Mouse (Mus musculus): ENCODE measurements around the gene Sdc1.

Gene Sdc1

GRCm38 (mm10) chr12:8824995-8825703, 54.0 kb downstream of the Sdc1 start:
- Histone ChIP-seq H3K9me3 (ENCODE audit: low read length) (no peaks in the 10 kb centered on the region), H3K27me3 (ENCODE audit: insufficient read depth, low read length) (no peaks in the 10 kb centered on the region), H3K36me3 (ENCODE audit: insufficient read depth, low read length) (no peaks in the 10 kb centered on the region), H3K4me3 (replicated peaks; ENCODE audit: low read length) (no peak overlapping the region), H3K4me1 (replicated peaks; ENCODE audit: low read depth, low read length) (no peaks in the 10 kb centered on the region)
- TF ChIP-seq CTCF (conservative IDR thresholded peaks at IDR 0.05; ENCODE audit: low read length) (no peak), POU5F1 (IDR thresholded peaks at IDR 0.05; ENCODE audit: borderline replicate concordance, low read length) (no peak), NANOG (IDR thresholded peaks at IDR 0.05; ENCODE audit: borderline replicate concordance, low read length) (no peak)

GRCm38 (mm10) chr12:8827014-8827715, 56.0 kb downstream of the Sdc1 start:
- TF ChIP-seq POU5F1 (IDR thresholded peaks at IDR 0.05; ENCODE audit: borderline replicate concordance, low read length): no peak
- no peak for TF ChIP-seq NANOG (IDR thresholded peaks at IDR 0.05; ENCODE audit: borderline replicate concordance, low read length)
- no peak for TF ChIP-seq CTCF (conservative IDR thresholded peaks at IDR 0.05; ENCODE audit: low read length)

GRCm38 (mm10) chr12:8829032-8829660, 58.0 kb downstream of the Sdc1 start:
- H3K27me3 ChIP-seq (ENCODE audit: insufficient read depth, low read length): no peaks in the 10 kb centered on the region
- H3K4me1 ChIP-seq (replicated peaks; ENCODE audit: low read depth, low read length): no peaks in the 10 kb centered on the region
- TF ChIP-seq NANOG (IDR thresholded peaks at IDR 0.05; ENCODE audit: borderline replicate concordance, low read length): no peak
- no peaks in the 10 kb centered on the region for H3K36me3 ChIP-seq (ENCODE audit: insufficient read depth, low read length)
- H3K9me3 ChIP-seq (ENCODE audit: low read length): no peaks in the 10 kb centered on the region
- H3K4me3 ChIP-seq (replicated peaks; ENCODE audit: low read length): no peak overlapping the region

More at GRCm38 (mm10) chr12:8827014-8827715, 56.0 kb downstream of the Sdc1 start:
- Histone ChIP-seq H3K4me1 (replicated peaks; ENCODE audit: low read depth, low read length) (no peaks in the 10 kb centered on the region), H3K9me3 (ENCODE audit: low read length) (no peaks in the 10 kb centered on the region), H3K36me3 (ENCODE audit: insufficient read depth, low read length) (no peaks in the 10 kb centered on the region), H3K4me3 (replicated peaks; ENCODE audit: low read length) (no peak overlapping the region), H3K27me3 (ENCODE audit: insufficient read depth, low read length) (no peaks in the 10 kb centered on the region)

DNA sequence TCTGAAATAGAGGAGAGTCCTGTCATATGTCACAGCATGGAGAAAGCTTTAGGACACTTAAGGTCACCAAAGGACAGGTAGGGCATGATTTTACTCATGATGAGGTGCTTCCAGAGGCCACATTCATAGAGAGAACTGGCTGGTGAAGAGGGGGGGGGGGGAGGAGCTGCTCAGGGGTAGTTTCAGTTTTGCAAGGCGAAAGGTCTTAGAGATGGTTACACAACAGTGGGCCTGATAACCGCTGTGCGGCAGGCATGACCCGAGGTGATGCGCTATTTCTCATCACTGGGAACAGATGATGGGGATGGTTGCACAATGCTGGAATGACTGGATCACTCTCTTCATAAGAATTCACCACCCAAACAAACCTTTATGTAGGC, 58.5 kb downstream of the Sdc1 start:
- H3K36me3 ChIP-seq (ENCODE audit: insufficient read depth, low read length): no peaks in the 10 kb centered on the region
- no peaks in the 10 kb centered on the region for H3K9me3 ChIP-seq (ENCODE audit: low read length)
- TF ChIP-seq NANOG (IDR thresholded peaks at IDR 0.05; ENCODE audit: borderline replicate concordance, low read length) (no peak), CTCF (conservative IDR thresholded peaks at IDR 0.05; ENCODE audit: low read length) (no peak), POU5F1 (IDR thresholded peaks at IDR 0.05; ENCODE audit: borderline replicate concordance, low read length) (no peak)
- no peaks in the 10 kb centered on the region for H3K27me3 ChIP-seq (ENCODE audit: insufficient read depth, low read length)
- no peaks in the 10 kb centered on the region for H3K4me1 ChIP-seq (replicated peaks; ENCODE audit: low read depth, low read length)
- no peak overlapping the region for H3K4me3 ChIP-seq (replicated peaks; ENCODE audit: low read length)

DNA sequence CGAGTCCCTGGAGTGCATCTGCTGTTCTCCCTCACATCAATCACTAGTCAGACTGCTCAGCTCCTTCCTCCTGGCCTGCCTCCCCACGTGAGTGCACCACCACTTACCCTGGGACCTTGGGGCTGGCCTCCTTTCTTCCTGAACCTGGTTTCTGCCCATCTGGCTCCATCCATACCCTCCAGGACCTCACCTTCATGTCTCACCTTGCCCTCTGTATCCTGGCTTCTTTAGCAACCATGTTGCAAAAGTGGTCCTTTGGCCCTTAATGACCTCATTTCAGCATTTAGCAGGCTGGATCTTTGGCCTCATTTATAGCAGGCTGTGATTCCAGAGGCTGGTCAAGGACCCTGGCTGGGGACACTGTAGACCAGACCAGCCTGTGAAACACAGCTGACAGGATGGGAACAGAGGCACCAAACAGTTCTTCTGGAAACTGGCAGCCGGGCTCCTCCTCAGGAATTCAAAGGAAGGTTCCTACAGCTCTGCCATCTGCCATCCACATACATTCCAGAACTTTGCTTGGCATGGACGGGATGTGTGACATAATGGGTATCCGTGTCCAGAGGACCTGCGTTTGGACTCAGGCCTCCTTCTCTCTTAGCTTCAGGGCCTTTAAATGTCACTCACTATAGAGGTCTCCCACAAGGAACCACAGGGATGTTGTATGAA, 60.0 kb downstream of the Sdc1 start:
- no peak overlapping the region for H3K4me3 ChIP-seq (replicated peaks; ENCODE audit: low read length)
- no peaks in the 10 kb centered on the region for H3K4me1 ChIP-seq (replicated peaks; ENCODE audit: low read depth, low read length)
- H3K27me3 ChIP-seq (ENCODE audit: insufficient read depth, low read length): no peaks in the 10 kb centered on the region
- TF ChIP-seq CTCF (conservative IDR thresholded peaks at IDR 0.05; ENCODE audit: low read length): no peak
- TF ChIP-seq POU5F1 (IDR thresholded peaks at IDR 0.05; ENCODE audit: borderline replicate concordance, low read length): no peak
- no peak for TF ChIP-seq NANOG (IDR thresholded peaks at IDR 0.05; ENCODE audit: borderline replicate concordance, low read length)
- no peaks in the 10 kb centered on the region for H3K36me3 ChIP-seq (ENCODE audit: insufficient read depth, low read length)
- no peaks in the 10 kb centered on the region for H3K9me3 ChIP-seq (ENCODE audit: low read length)

GRCm38 (mm10) chr12:8831710-8832109, 60.6 kb downstream of the Sdc1 start:
- Histone ChIP-seq H3K4me3 (replicated peaks; ENCODE audit: low read length) (no peak overlapping the region), H3K9me3 (ENCODE audit: low read length) (no peaks in the 10 kb centered on the region), H3K27me3 (ENCODE audit: insufficient read depth, low read length) (no peaks in the 10 kb centered on the region), H3K4me1 (replicated peaks; ENCODE audit: low read depth, low read length) (no peaks in the 10 kb centered on the region), H3K36me3 (ENCODE audit: insufficient read depth, low read length) (no peaks in the 10 kb centered on the region)
- no peak for TF ChIP-seq NANOG (IDR thresholded peaks at IDR 0.05; ENCODE audit: borderline replicate concordance, low read length)
- no peak for TF ChIP-seq CTCF (conservative IDR thresholded peaks at IDR 0.05; ENCODE audit: low read length)
- TF ChIP-seq POU5F1 (IDR thresholded peaks at IDR 0.05; ENCODE audit: borderline replicate concordance, low read length): no peak

GRCm38 (mm10) chr12:8840782-8841325, 69.7 kb downstream of the Sdc1 start:
- Histone ChIP-seq H3K27me3 (ENCODE audit: insufficient read depth, low read length) (no peaks in the 10 kb centered on the region), H3K9me3 (ENCODE audit: low read length) (no peaks in the 10 kb centered on the region), H3K36me3 (ENCODE audit: insufficient read depth, low read length) (no peaks in the 10 kb centered on the region), H3K4me1 (replicated peaks; ENCODE audit: low read depth, low read length) (no peaks in the 10 kb centered on the region), H3K4me3 (replicated peaks; ENCODE audit: low read length) (peak overlapping the region; percentile 50; the same call in 1 of the 2 replicates)
- TF ChIP-seq NANOG (IDR thresholded peaks at IDR 0.05; ENCODE audit: borderline replicate concordance, low read length): no peak
- TF ChIP-seq POU5F1 (IDR thresholded peaks at IDR 0.05; ENCODE audit: borderline replicate concordance, low read length): no peak
- TF ChIP-seq CTCF (conservative IDR thresholded peaks at IDR 0.05; ENCODE audit: low read length): no peak

GRCm38 (mm10) chr12:8842725-8843124, 71.6 kb downstream of the Sdc1 start:
- H3K27me3 ChIP-seq (ENCODE audit: insufficient read depth, low read length): no peaks in the 10 kb centered on the region

More at GRCm38 (mm10) chr12:8842725-8843124, 71.6 kb downstream of the Sdc1 start:
- no peak overlapping the region for H3K4me3 ChIP-seq (replicated peaks; ENCODE audit: low read length)
- no peak for TF ChIP-seq NANOG (IDR thresholded peaks at IDR 0.05; ENCODE audit: borderline replicate concordance, low read length)
- TF ChIP-seq CTCF (conservative IDR thresholded peaks at IDR 0.05; ENCODE audit: low read length): no peak
- TF ChIP-seq POU5F1 (IDR thresholded peaks at IDR 0.05; ENCODE audit: borderline replicate concordance, low read length): no peak
- H3K4me1 ChIP-seq (replicated peaks; ENCODE audit: low read depth, low read length): no peaks in the 10 kb centered on the region; the same call in 1 of the 2 replicates
- H3K36me3 ChIP-seq (ENCODE audit: insufficient read depth, low read length): no peaks in the 10 kb centered on the region
- no peaks in the 10 kb centered on the region for H3K9me3 ChIP-seq (ENCODE audit: low read length)
